Mouse (Mus musculus) midbrain, embryonic 15.5 days (tissue): ENCODE measurements around the gene Vrk3. TPM values are rescaled to one million over a fixed set of nuclear protein-coding genes. Genes with fewer than 3 reads are reported as not detected.
"Not testable (repeated sequence)": the region's sequence is repeated elsewhere in the genome, so short reads cannot be mapped to it uniquely, and the experiment has no call there.

Source experiments
- ATAC-seq: fragments of 200-750 bp; cut with Nextera tagmentation; replicated peaks from 2 replicates; pipeline ENCODE4 v1.8.0; 2017; ENCODE audit warnings: moderate TSS enrichment
- H3K27ac ChIP-seq: fragments of 300-500 bp; sonication (generic); 2 replicates; pipeline ENCODE4 v1.5.1; 2015; ENCODE audit warnings: mild to moderate bottlenecking, inconsistent platforms
- H3K27me3 ChIP-seq: fragments of 300-500 bp; sonication (generic); replicated peaks from 2 replicates; pipeline ENCODE4 v1.6.1; 2015; ENCODE audit warnings: inconsistent platforms
- H3K36me3 ChIP-seq: fragments of 300-500 bp; sonication (generic); replicated peaks from 2 replicates; pipeline ENCODE4 v1.6.1; 2015; ENCODE audit warnings: inconsistent platforms
- H3K4me1 ChIP-seq: fragments of 300-500 bp; sonication (generic); 2 replicates; pipeline ENCODE4 v1.6.1; 2015; ENCODE audit warnings: inconsistent platforms
- H3K4me2 ChIP-seq: fragments of 300-500 bp; sonication (generic); 2 replicates; pipeline ENCODE4 v1.6.1; 2015; ENCODE audit warnings: inconsistent platforms, mild to moderate bottlenecking, moderate library complexity
- H3K4me3 ChIP-seq: fragments of 300-500 bp; sonication (generic); 2 replicates; pipeline ENCODE4 v1.5.1; 2015; ENCODE audit warnings: mild to moderate bottlenecking, inconsistent platforms
- H3K9ac ChIP-seq: fragments of 300-500 bp; sonication (generic); 2 replicates; pipeline ENCODE4 v1.6.1; 2015; ENCODE audit warnings: mild to moderate bottlenecking, inconsistent platforms
- H3K9me3 ChIP-seq: fragments of 300-500 bp; sonication (generic); 2 replicates; pipeline ENCODE4 v1.6.1; 2016; ENCODE audit warnings: inconsistent platforms
- WGBS: fragments of 180-500 bp; shearing (Covaris S2); methylation state at CpG from one replicate; pipeline ENCODE4 v1.1.7; 2015; ENCODE audit warnings: mixed read lengths; 5-methylcytosine and 5-hydroxymethylcytosine counted together
- polyA plus RNA-seq: library from polyadenylated mRNA; unstranded; fragments of >200 nt; fragmentation: Nextera tagmentation; extraction: Ambion mirVana; gene quantifications from 2 replicates; pipeline ENCODE4 v1.2.1, GENCODE M21; 2015

Gene Vrk3
- polyA plus RNA-seq, 1 experiment from 2014 or later: 28.4 TPM

GRCm38 (mm10) chr7:44726343-44726742, 21.9 kb upstream of the Vrk3 start:
- no peak for ATAC-seq
- no peaks in the 10 kb centered on the region for H3K4me1 ChIP-seq
- H3K27me3 ChIP-seq: no peaks in the 10 kb centered on the region
- H3K9me3 ChIP-seq: no peaks in the 10 kb centered on the region
- WGBS: 77% methylated on average over 6 of the region's 6 CpGs
- H3K36me3 ChIP-seq: no peaks in the 10 kb centered on the region
- H3K27ac ChIP-seq: no peak overlapping the region
- no peak overlapping the region for H3K4me2 ChIP-seq
- H3K9ac ChIP-seq: no peak overlapping the region
- no peak overlapping the region for H3K4me3 ChIP-seq

- Histone ChIP-seq H3K4me3 (no peak overlapping the region), H3K27ac (no peak overlapping the region), H3K9me3 (no peaks in the 10 kb centered on the region), H3K27me3 (no peaks in the 10 kb centered on the region), H3K9ac (no peak overlapping the region), H3K4me2 (no peak overlapping the region), H3K4me1 (no peaks in the 10 kb centered on the region), H3K36me3 (no peaks in the 10 kb centered on the region)
- ATAC-seq: no peak
- WGBS: 55% methylated on average over 5 of the region's 5 CpGs
These were observed 21.1 kb upstream of the Vrk3 start for GRCm38 (mm10) chr7:44727151-44727550.

- no peak for ATAC-seq
- H3K27ac ChIP-seq: no peak overlapping the region
- 87% methylated on average over 11 of the region's 11 CpGs for WGBS
These were observed 19.9 kb upstream of the Vrk3 start for GRCm38 (mm10) chr7:44728082-44728975.

GRCm38 (mm10) chr7:44733723-44734122, 14.5 kb upstream of the Vrk3 start:
- Histone ChIP-seq H3K4me1 (no peaks in the 10 kb centered on the region), H3K36me3 (0 out of 2 replicates have a peak, but pooled peaks cover 7% of the 10 kb centered on the region), H3K9me3 (no peaks in the 10 kb centered on the region), H3K27ac (no peak overlapping the region), H3K4me3 (no peak overlapping the region), H3K27me3 (no peaks in the 10 kb centered on the region), H3K9ac (no peak overlapping the region), H3K4me2 (no peak overlapping the region)
- no peak for ATAC-seq
- 88% methylated on average over 9 of the region's 9 CpGs for WGBS

More at GRCm38 (mm10) chr7:44728082-44728975, 19.9 kb upstream of the Vrk3 start:
- no peaks in the 10 kb centered on the region for H3K27me3 ChIP-seq
- H3K9ac ChIP-seq: no peak overlapping the region
- H3K9me3 ChIP-seq: no peaks in the 10 kb centered on the region
- no peaks in the 10 kb centered on the region for H3K36me3 ChIP-seq
- H3K4me1 ChIP-seq: no peaks in the 10 kb centered on the region
- H3K4me2 ChIP-seq: no peak overlapping the region
- H3K4me3 ChIP-seq: no peak overlapping the region

- Histone ChIP-seq H3K27ac (no peak overlapping the region), H3K4me1 (peaks cover 9% of the 10 kb centered on the region), H3K4me3 (no peak overlapping the region), H3K4me2 (no peak overlapping the region), H3K27me3 (no peaks in the 10 kb centered on the region), H3K9me3 (no peaks in the 10 kb centered on the region), H3K36me3 (no peaks in the 10 kb centered on the region), H3K9ac (no peak overlapping the region)
- 81% methylated on average over 8 of the region's 8 CpGs for WGBS
- ATAC-seq: no peak
These were observed 6.9 kb upstream of the Vrk3 start for GRCm38 (mm10) chr7:44741361-44741760.

GRCm38 (mm10) chr7:44744270-44744669, 3.9 kb upstream of the Vrk3 start:
- H3K36me3 ChIP-seq: no peaks in the 10 kb centered on the region
- H3K9ac ChIP-seq: peak overlapping the region; percentile 62; the same call in 1 of the 2 replicates
- peaks cover 21% of the 10 kb centered on the region for H3K4me1 ChIP-seq
- H3K9me3 ChIP-seq: no peaks in the 10 kb centered on the region
- WGBS: 23% methylated on average over 9 of the region's 9 CpGs
- H3K4me2 ChIP-seq: peak overlapping the region; percentile 71
- H3K27me3 ChIP-seq: no peaks in the 10 kb centered on the region
- H3K27ac ChIP-seq: peak overlapping the region; percentile 78
- ATAC-seq: no peak
- H3K4me3 ChIP-seq: peak overlapping the region; percentile 46

GRCm38 (mm10) chr7:44745076-44745475, 3.1 kb upstream of the Vrk3 start:
- Histone ChIP-seq H3K4me1 (peaks cover 25% of the 10 kb centered on the region), H3K27me3 (no peaks in the 10 kb centered on the region), H3K27ac (peak overlapping the region; percentile 78), H3K9me3 (no peaks in the 10 kb centered on the region), H3K9ac (peak overlapping the region; percentile 62), H3K36me3 (no peaks in the 10 kb centered on the region), H3K4me2 (peak overlapping the region; percentile 71), H3K4me3 (peak overlapping the region; percentile 46)
- WGBS: 1% methylated on average over 18 of the region's 18 CpGs
- peak; percentile 78 for ATAC-seq

GRCm38 (mm10) chr7:44747115-44747514, 1.1 kb upstream of the Vrk3 start:
- no peak overlapping the region for H3K4me3 ChIP-seq
- peaks cover 25% of the 10 kb centered on the region for H3K4me1 ChIP-seq
- H3K9ac ChIP-seq: no peak overlapping the region
- no peak overlapping the region for H3K4me2 ChIP-seq
- WGBS: 72% methylated on average over 4 of the region's 4 CpGs
- no peaks in the 10 kb centered on the region for H3K27me3 ChIP-seq
- ATAC-seq: no peak
- H3K36me3 ChIP-seq: no peaks in the 10 kb centered on the region
- H3K27ac ChIP-seq: no peak overlapping the region
- H3K9me3 ChIP-seq: no peaks in the 10 kb centered on the region

- WGBS: 89% methylated on average over 1 of the region's 1 CpGs
- Histone ChIP-seq H3K36me3 (peaks cover 20% of the 10 kb centered on the region; the same call in 1 of the 2 replicates), H3K4me1 (peaks cover 15% of the 10 kb centered on the region)
- not testable (repeated sequence) for H3K27ac ChIP-seq, H3K9me3 ChIP-seq, H3K4me3 ChIP-seq, H3K4me2 ChIP-seq, ATAC-seq, H3K9ac ChIP-seq, H3K27me3 ChIP-seq
These were observed 2.7 kb downstream of the Vrk3 start, which contains the start of gene Zfp473 for GRCm38 (mm10) chr7:44750950-44751349. Gene Zfp473, minus strand, starts transcription at chr7:44751050.

GRCm38 (mm10) chr7:44757164-44757563, 9.0 kb downstream of the Vrk3 start:
- Histone ChIP-seq H3K9ac (no peak overlapping the region), H3K27me3 (no peaks in the 10 kb centered on the region), H3K4me3 (no peak overlapping the region), H3K9me3 (no peaks in the 10 kb centered on the region), H3K27ac (no peak overlapping the region), H3K4me1 (no peaks in the 10 kb centered on the region), H3K36me3 (peaks cover 28% of the 10 kb centered on the region; the same call in 1 of the 2 replicates), H3K4me2 (no peak overlapping the region)
- WGBS: 96% methylated on average over 2 of the region's 2 CpGs
- ATAC-seq: no peak

GRCm38 (mm10) chr7:44760366-44760765, 12.2 kb downstream of the Vrk3 start:
- no peak overlapping the region for H3K9ac ChIP-seq
- H3K27me3 ChIP-seq: no peaks in the 10 kb centered on the region
- ATAC-seq: no peak
- H3K4me3 ChIP-seq: no peak overlapping the region
- no peak overlapping the region for H3K4me2 ChIP-seq
- H3K36me3 ChIP-seq: peaks cover 18% of the 10 kb centered on the region; the same call in 1 of the 2 replicates
- no peaks in the 10 kb centered on the region for H3K9me3 ChIP-seq
- no peaks in the 10 kb centered on the region for H3K4me1 ChIP-seq
- H3K27ac ChIP-seq: no peak overlapping the region

GRCm38 (mm10) chr7:44768129-44768528, 19.9 kb downstream of the Vrk3 start:
- Histone ChIP-seq H3K4me1 (no peaks in the 10 kb centered on the region), H3K27me3 (no peaks in the 10 kb centered on the region), H3K27ac (no peak overlapping the region), H3K9ac (no peak overlapping the region), H3K9me3 (no peaks in the 10 kb centered on the region), H3K4me3 (no peak overlapping the region), H3K36me3 (peaks cover 15% of the 10 kb centered on the region), H3K4me2 (no peak overlapping the region)
- WGBS: 91% methylated on average over 5 of the region's 5 CpGs
- no peak for ATAC-seq
